Mouse (Mus musculus) limb, embryonic 13.5 days (tissue): ENCODE results near the gene Rbpjl. TPM values are rescaled to one million over a fixed set of nuclear protein-coding genes. Genes with fewer than 3 reads are reported as not detected.

Source experiments
- ATAC-seq: fragments of 200-750 bp; cut with Nextera tagmentation; 2 replicates; pipeline ENCODE4 v1.8.0; 2017; ENCODE audit warnings: low read depth, moderate number of reproducible peaks, moderate TSS enrichment; ENCODE audit not compliant: low FRiP score
- H3K27ac ChIP-seq: fragments of 300-500 bp; sonication (generic); 2 replicates; pipeline ENCODE4 v1.5.1; 2015; ENCODE audit warnings: inconsistent platforms, mild to moderate bottlenecking, moderate library complexity
- H3K27me3 ChIP-seq: fragments of 300-500 bp; sonication (generic); 2 replicates; pipeline ENCODE4 v1.6.1; 2015; ENCODE audit warnings: mild to moderate bottlenecking, inconsistent platforms
- H3K36me3 ChIP-seq: fragments of 300-500 bp; sonication (generic); 2 replicates; pipeline ENCODE4 v1.6.1; 2015; ENCODE audit warnings: inconsistent platforms, mild to moderate bottlenecking, moderate library complexity
- H3K4me1 ChIP-seq: fragments of 300-500 bp; sonication (generic); 2 replicates; pipeline ENCODE4 v1.6.1; 2015; ENCODE audit warnings: inconsistent platforms
- H3K4me2 ChIP-seq: fragments of 300-500 bp; sonication (generic); replicated peaks from 2 replicates; pipeline ENCODE4 v1.6.1; 2015; ENCODE audit warnings: inconsistent platforms, mild to moderate bottlenecking, moderate library complexity
- H3K4me3 ChIP-seq: fragments of 300-500 bp; sonication (generic); 2 replicates; pipeline ENCODE4 v1.5.1; 2015; ENCODE audit warnings: moderate library complexity, mild to moderate bottlenecking, inconsistent platforms
- H3K9ac ChIP-seq: fragments of 300-500 bp; sonication (generic); 2 replicates; pipeline ENCODE4 v1.6.1; 2015; ENCODE audit warnings: mild to moderate bottlenecking, inconsistent platforms
- H3K9me3 ChIP-seq: fragments of 300-500 bp; sonication (generic); 2 replicates; pipeline ENCODE4 v1.6.1; 2016; ENCODE audit warnings: inconsistent platforms
- WGBS: fragments of 180-500 bp; shearing (Covaris S2); methylation state at CpG from one replicate; pipeline ENCODE4 v1.1.7; 2015; 5-methylcytosine and 5-hydroxymethylcytosine counted together
- polyA plus RNA-seq: library from polyadenylated mRNA; unstranded; fragments of >200 nt; fragmentation: Nextera tagmentation; extraction: Ambion mirVana; gene quantifications from 2 replicates; pipeline ENCODE4 v1.2.1, GENCODE M21; 2015

Gene Rbpjl
- polyA plus RNA-seq, 1 experiment from 2014 or later = 1.6 TPM

DNA sequence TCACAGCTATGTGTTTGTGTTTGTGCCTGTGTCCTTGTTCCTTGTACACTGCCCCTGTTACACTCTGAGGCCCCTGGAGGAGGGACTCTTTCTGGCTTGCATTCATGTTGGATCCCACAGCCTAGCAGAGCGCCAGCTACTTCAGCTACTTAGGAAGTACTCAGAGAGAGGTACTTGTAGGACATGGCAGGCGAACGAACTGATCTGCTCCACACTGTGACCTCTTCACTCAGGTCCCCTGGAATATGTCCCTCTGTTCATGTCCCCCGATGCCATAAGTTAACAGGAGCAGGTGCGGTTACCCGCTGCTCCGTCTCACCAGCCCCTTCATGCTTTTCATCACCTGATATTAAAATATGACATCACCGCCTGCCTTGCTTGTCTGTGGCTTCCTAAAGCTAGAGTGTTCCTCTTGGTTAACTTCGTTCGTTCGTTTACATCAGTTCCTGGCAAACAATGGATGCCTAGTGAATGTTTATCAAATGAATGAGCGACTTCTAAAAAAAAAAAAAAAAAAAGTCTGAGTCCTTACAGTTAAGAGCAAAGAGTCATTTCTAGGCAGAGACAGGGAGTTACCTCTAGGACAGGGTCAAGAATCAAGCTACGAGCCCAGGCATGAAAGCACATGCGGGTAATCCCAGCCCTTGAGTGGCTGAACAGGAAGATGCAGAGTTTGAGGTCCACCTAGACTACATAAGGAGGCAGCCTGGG is 50.3 kb downstream of the Rbpjl start:
- H3K9me3 ChIP-seq = no peaks in the 10 kb centered on the region
- H3K9ac ChIP-seq = no peak overlapping the region
- 82% methylated on average over 14 of the region's 14 CpGs for WGBS
- no peak overlapping the region for H3K4me3 ChIP-seq
- peak overlapping the region; percentile 15; the same call in 1 of the 2 replicates for H3K27ac ChIP-seq
- no peaks in the 10 kb centered on the region for H3K36me3 ChIP-seq
- ATAC-seq = no peak
- no peak overlapping the region for H3K4me2 ChIP-seq
- H3K4me1 ChIP-seq = peaks cover 40% of the 10 kb centered on the region
- H3K27me3 ChIP-seq = no peaks in the 10 kb centered on the region

DNA sequence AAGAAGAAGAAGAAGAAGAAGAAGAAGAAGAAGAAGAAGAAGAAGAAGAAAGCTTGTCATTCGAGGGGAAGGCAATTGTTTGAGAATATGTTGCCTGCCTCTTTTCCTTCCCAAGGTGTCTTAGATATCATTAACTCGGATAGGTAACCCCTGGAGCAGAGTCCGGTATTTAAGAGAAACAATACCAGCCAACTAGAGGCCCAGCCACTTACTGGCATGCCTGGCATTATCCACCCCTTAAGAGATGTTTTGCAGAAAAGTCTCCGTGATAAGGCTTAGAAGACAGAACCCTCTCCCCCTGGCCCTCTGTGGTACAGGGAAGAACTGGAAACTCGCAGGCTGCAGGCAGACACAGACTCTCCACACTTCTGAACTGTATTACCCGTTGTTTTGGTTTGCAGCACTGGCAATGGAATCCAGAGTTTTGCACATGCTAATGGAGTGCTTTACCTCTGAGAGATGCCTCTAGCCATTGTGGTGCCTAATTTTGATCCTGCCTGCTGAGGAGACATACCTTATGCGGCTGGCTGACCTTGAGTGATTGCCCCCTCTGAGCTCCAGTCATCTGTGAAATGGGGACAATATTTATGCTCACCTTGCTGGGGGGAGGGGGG is 51.1 kb downstream of the Rbpjl start:
- Histone ChIP-seq H3K9ac (no peak overlapping the region), H3K4me3 (no peak overlapping the region), H3K36me3 (no peaks in the 10 kb centered on the region), H3K27me3 (no peaks in the 10 kb centered on the region), H3K27ac (no peak overlapping the region), H3K9me3 (no peaks in the 10 kb centered on the region), H3K4me2 (no peak overlapping the region), H3K4me1 (peaks cover 37% of the 10 kb centered on the region)
- ATAC-seq = no peak
- WGBS = 69% methylated on average over 7 of the region's 7 CpGs

- no peaks in the 10 kb centered on the region for H3K9me3 ChIP-seq
- no peak overlapping the region for H3K4me2 ChIP-seq
- H3K9ac ChIP-seq = no peak overlapping the region
- H3K27ac ChIP-seq = no peak overlapping the region
- no peak for ATAC-seq
- no peaks in the 10 kb centered on the region for H3K36me3 ChIP-seq
- H3K27me3 ChIP-seq = no peaks in the 10 kb centered on the region
- H3K4me1 ChIP-seq = peaks cover 32% of the 10 kb centered on the region
- H3K4me3 ChIP-seq = no peak overlapping the region
- WGBS = 73% methylated on average over 10 of the region's 10 CpGs
These were observed 51.9 kb downstream of the Rbpjl start for GRCm38 (mm10) chr2:164454846-164455245.

DNA sequence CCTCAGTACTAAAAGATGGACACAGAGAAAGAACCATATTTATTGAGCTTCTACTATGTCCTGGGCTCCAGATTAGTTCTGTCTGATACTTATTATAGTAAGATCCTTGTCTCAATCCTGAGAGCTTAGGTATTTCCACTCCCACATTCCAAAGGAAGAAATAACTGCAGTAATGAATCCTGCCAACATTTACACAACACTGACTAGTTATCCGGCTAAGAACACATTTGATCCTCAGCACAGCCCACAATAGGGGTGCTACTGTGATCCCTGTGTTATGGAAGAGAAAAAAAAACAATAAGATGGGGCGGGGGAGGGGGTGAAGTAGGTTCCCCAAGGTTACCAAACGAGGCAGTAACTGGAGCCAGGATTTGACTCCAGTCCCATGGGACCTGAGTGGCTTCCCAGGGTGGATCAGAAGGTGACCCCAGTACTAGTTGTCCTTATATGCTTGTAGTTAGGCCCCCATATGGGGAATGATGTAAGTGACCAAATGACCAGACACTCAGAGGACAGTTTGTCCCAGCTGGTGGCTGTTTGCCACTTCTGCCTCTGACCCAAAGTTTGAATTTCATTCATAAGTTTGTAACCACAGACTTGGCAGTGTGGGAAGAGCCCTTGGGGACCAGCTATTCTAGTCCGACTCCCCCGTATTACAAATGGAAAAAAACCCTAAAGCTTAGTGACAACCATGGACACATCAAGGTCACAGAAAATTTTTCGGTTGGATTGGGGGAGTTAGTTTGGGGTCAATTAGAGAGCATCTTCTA is 52.7 kb downstream of the Rbpjl start:
- 69% methylated on average over 6 of the region's 6 CpGs for WGBS
- Histone ChIP-seq H3K4me3 (no peak overlapping the region), H3K36me3 (no peaks in the 10 kb centered on the region), H3K4me2 (no peak overlapping the region), H3K27me3 (no peaks in the 10 kb centered on the region), H3K9me3 (no peaks in the 10 kb centered on the region), H3K27ac (no peak overlapping the region), H3K4me1 (peaks cover 32% of the 10 kb centered on the region), H3K9ac (no peak overlapping the region)
- ATAC-seq = no peak

DNA sequence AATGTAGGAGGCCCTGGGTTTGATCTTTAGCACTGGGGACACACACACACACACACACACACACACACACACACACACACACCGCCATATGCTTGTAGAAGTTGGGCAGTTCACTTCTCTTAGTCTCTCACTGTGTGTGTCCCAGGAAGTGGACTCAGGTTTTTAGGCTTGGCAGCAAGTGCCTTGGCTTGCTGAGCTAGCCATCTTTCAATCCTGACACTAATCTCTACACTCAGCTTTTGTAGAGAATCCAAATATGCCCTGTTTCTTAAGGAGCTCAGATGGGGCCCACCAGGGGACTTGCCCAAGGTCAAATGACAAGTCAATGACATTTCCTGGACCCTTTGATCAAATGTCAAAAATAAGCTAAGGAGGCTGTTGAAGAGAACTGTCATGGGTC is 53.5 kb downstream of the Rbpjl start:
- no peak for ATAC-seq
- H3K36me3 ChIP-seq = no peaks in the 10 kb centered on the region
- H3K4me3 ChIP-seq = no peak overlapping the region
- peaks cover 32% of the 10 kb centered on the region for H3K4me1 ChIP-seq
- 78% methylated on average over 1 of the region's 1 CpGs for WGBS
- H3K27me3 ChIP-seq = no peaks in the 10 kb centered on the region
- peak overlapping the region; percentile 47; the same call in 1 of the 2 replicates for H3K4me2 ChIP-seq
- H3K27ac ChIP-seq = no peak overlapping the region
- peak overlapping the region; percentile 55 for H3K9ac ChIP-seq
- no peaks in the 10 kb centered on the region for H3K9me3 ChIP-seq

DNA sequence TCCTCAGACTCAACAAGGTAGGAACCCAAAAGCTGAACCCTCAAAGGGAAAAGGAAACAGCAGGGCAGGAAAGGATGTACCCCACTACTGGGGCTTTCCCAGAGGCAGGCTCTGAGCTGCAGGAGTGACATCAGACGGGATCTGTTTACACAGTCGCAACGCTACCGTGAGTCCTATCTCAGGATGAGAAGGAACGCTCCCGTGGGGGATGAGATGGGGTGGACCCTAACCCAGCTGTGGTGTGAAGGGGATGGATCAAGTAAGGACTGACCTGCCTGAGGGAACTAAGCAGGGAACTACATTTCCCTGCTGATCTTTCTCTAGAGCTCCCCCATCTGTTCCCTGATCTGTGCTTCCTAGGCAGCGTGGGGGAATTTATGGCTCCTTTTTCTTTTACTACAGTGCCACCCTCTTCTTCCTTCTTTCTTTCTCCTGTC is 53.9 kb downstream of the Rbpjl start, which contains the start of gene Sys1:
TSS of gene Sys1 (plus strand) at position 101 of the 437 bp plus-strand sequence.
- 4% methylated on average over 7 of the region's 7 CpGs for WGBS
- Histone ChIP-seq H3K9me3 (no peaks in the 10 kb centered on the region), H3K36me3 (no peaks in the 10 kb centered on the region), H3K4me3 (peak within 1 kb of the TSS; percentile 19; the same call in 1 of the 2 replicates), H3K27ac (no peak within 1 kb of the TSS; the same call in 1 of the 2 replicates), H3K4me2 (peak within 1 kb of the TSS; percentile 47), H3K27me3 (no peaks in the 10 kb centered on the region), H3K4me1 (peaks cover 31% of the 10 kb centered on the region), H3K9ac (peak within 1 kb of the TSS; percentile 55)
- ATAC-seq = no peak

- Histone ChIP-seq H3K27me3 (no peaks in the 10 kb centered on the region), H3K36me3 (peaks cover under 1% of the 10 kb centered on the region; the same call in 1 of the 2 replicates), H3K4me1 (peaks cover 31% of the 10 kb centered on the region), H3K9ac (no peak overlapping the region), H3K4me2 (no peak overlapping the region), H3K4me3 (no peak overlapping the region), H3K9me3 (no peaks in the 10 kb centered on the region), H3K27ac (no peak overlapping the region; the same call in 1 of the 2 replicates)
- ATAC-seq = no peak
- WGBS = 72% methylated on average over 7 of the region's 7 CpGs
These were observed 55.0 kb downstream of the Rbpjl start for GRCm38 (mm10) chr2:164457942-164458341.

- Histone ChIP-seq H3K9me3 (no peaks in the 10 kb centered on the region), H3K27ac (no peak overlapping the region), H3K4me1 (peaks cover 29% of the 10 kb centered on the region), H3K9ac (no peak overlapping the region), H3K4me3 (no peak overlapping the region), H3K27me3 (no peaks in the 10 kb centered on the region), H3K4me2 (no peak overlapping the region), H3K36me3 (peaks cover 6% of the 10 kb centered on the region; the same call in 1 of the 2 replicates)
- no peak for ATAC-seq
- WGBS = 88% methylated on average over 8 of the region's 8 CpGs
These were observed 55.6 kb downstream of the Rbpjl start for GRCm38 (mm10) chr2:164458535-164458934.

- H3K9ac ChIP-seq = peak within 1 kb of the TSS; percentile 77
- no peaks in the 10 kb centered on the region for H3K9me3 ChIP-seq
- under 1% methylated on average over 78 of the region's 79 CpGs for WGBS
- H3K27me3 ChIP-seq = no peaks in the 10 kb centered on the region
- peaks cover 23% of the 10 kb centered on the region for H3K4me1 ChIP-seq
- H3K4me3 ChIP-seq = peak within 1 kb of the TSS; percentile 75
- H3K27ac ChIP-seq = peak within 1 kb of the TSS; percentile 61; the same call in 1 of the 2 replicates
- peaks cover 31% of the 10 kb centered on the region for H3K36me3 ChIP-seq
- ATAC-seq = peak; percentile 99
- H3K4me2 ChIP-seq = peak within 1 kb of the TSS; percentile 86
These were observed 58.0 kb downstream of the Rbpjl start, which contains the start of gene Gm20458 for GRCm38 (mm10) chr2:164460745-164461551. Gm20458 (plus strand) TSS chr2:164460967.
